Mouse (Mus musculus) kidney, postnatal 36 days (tissue): ENCODE results near the gene Hnf4a.

Experiments
- DNase-seq, 2 experiments: peaks; one replicate each; pipeline ENCODE4 v3.0.0; 2021 to 2022; ENCODE audit warnings: mixed read lengths in 2 of 2

Hnf4a gene

GRCm38 (mm10) chr2:163491351-163491750 lies 15.3 kb upstream of the Hnf4a start:
- DNase-seq, result no peak

- no peak for DNase-seq
These were observed 14.6 kb upstream of the Hnf4a start, which contains the start of gene R3hdml for GRCm38 (mm10) chr2:163492018-163492417. TSS of gene R3hdml (plus strand) at chr2:163492318.

- DNase-seq, result no peak
These were observed 13.6 kb upstream of the Hnf4a start for GRCm38 (mm10) chr2:163493031-163493430.

DNA sequence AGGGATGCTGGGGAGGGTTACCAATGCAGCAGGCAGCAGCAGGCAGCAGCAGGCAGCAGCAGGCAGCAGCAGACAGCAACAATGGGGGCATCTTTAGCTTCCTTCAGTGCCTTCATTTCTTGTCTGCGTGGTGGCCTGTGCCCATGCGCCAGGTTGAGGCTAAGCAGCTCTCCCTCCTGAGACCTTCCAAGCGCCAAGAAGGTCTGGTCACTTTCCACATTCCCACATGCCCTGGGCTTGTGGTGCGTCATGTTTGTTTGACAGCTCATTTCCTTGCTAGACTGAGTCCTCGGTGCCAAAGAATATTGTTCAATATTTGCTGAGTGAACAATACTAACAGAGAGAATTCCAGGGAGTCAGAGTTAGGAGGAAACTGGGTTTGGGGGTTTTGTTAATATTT lies 12.6 kb upstream of the Hnf4a start:
- DNase-seq, result no peak

DNA sequence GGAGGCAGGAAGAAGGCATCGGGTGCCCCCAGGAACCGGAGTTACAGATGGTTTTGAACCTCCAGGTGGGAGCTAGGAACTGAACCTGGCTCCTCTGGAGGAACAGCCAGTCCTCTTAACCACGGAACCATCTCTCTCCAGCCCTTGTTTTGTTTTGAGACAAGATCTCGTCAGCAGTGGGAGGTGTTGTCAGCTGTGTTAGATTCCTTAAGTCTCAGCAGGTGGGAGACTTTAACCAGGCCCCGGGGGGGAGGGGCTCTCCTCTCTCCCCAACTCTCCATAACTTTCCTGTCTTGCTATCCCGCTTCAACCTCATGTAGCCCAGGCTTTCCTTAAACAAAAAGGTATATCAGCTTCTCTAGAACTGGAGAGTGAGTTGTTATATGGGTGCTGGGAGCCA lies 12.2 kb upstream of the Hnf4a start:
- no peak for DNase-seq

GRCm38 (mm10) chr2:163502219-163502618 lies 4.4 kb upstream of the Hnf4a start:
- DNase-seq, result peak; percentile 30 to 49

GRCm38 (mm10) chr2:163503191-163503590 lies 3.4 kb upstream of the Hnf4a start:
- DNase-seq, result no peak

DNA sequence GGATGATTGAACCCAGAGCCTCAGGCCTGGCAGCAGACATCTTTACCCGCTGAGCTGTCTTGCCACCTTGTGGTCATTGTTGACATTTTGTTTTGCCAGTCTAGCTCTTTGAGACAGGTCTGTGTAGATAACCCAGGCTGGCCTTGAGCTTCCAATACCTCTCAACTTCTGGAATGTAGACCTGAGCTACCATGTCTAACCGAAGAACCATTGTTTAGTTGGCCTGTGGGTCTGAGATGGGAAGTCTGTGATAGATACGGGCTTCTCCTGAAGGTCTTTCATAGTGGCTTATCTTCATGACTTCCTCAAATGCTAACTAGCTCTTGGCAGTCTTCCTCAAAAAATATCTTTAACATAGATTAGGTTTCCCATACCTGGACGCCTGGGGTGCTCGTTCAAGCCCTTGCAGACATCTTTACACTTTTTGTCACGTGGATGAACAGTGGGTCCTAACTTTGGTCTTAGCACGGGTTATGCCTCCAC lies 19.2 kb downstream of the Hnf4a start:
- DNase-seq, result no peak

DNA sequence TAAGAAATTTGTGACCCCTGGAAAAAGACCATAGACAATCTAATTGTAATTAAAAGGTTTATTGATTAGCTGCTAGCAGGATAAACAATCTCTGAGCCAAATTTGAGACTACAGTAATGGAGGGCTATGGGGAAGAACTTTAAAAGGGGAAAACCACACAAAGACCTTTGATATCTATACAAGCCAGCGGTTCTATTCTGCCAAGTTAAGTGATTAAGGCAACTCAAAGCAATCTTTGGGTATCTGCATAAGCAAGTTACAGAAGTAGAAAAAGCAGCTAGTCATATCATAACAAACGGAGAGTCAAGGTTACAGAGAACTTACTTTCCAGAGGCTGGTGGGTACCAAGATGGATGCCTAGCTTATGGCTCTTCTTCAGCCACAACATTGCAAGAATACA lies 20.9 kb downstream of the Hnf4a start:
- no peak for DNase-seq

- no peak for DNase-seq
These were observed 23.8 kb downstream of the Hnf4a start for GRCm38 (mm10) chr2:163530418-163530817.

- DNase-seq, result peak; percentile 81 to 91
These were observed 25.3 kb downstream of the Hnf4a start for GRCm38 (mm10) chr2:163531917-163532316.

GRCm38 (mm10) chr2:163533226-163533625 lies 26.6 kb downstream of the Hnf4a start:
- peak; percentile 50 to 54 for DNase-seq

GRCm38 (mm10) chr2:163534958-163535524 lies 28.4 kb downstream of the Hnf4a start:
- peak; percentile 94 to 95 for DNase-seq

- peak; percentile 62 to 63 for DNase-seq
These were observed 30.8 kb downstream of the Hnf4a start for GRCm38 (mm10) chr2:163537443-163537842.

DNA sequence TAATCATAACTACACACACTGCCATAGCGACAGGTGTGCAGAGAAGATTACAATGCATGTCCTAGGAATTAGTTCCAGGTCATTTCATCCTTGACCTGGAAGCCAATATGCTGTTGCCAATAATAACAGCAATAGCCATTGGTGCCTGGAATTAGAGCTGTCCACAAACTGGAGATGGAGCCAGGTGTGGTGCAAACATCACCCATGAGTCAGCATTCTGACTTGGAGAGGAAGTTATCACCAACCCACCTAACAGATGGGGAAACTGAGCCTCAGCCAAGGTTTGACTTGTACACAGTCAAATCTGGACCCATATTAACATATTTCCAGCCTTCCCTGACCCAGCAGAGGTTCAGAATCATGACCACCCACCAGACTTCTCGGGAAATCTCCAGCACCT lies 31.8 kb downstream of the Hnf4a start:
- peak; percentile 41 to 51 for DNase-seq

GRCm38 (mm10) chr2:163539321-163540040 lies 32.9 kb downstream of the Hnf4a start:
- peak; percentile 52 to 65 for DNase-seq

- peak; percentile 83 to 90 for DNase-seq
These were observed 33.9 kb downstream of the Hnf4a start for GRCm38 (mm10) chr2:163540231-163541117.

DNA sequence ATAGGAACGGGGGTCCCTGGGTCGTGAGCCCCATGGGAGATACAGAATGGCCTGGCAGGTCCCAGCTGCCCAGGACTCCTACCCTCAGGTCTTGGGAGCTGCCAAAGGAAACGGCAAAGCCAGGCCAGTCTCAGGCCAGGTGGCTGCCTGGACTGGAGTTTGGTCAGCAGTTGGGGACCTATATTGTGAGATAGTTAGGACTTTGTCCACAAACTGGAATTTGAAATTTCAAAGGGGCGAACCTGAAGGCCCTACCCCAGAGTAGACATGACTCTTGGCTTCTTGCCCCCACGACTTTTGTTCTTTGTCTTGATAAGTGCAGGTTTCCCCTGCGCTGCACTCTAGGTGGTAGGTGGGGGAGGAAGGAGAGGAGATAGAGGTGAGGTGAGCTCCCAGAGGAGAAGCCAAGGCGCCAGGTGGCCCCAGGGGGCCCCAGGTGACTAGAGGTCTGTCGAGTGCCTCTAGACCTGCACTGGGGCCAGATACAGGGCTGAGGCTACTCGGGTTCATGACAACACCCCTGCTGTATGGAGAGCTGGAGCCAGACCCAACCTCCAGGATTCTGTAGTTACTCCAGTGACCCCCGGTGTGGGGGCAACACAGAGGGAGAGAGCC lies 35.1 kb downstream of the Hnf4a start:
- peak; percentile 83 for DNase-seq

- DNase-seq, result peak in 1 of 2 experiments; percentile 56
These were observed 36.1 kb downstream of the Hnf4a start for GRCm38 (mm10) chr2:163542674-163543073.

GRCm38 (mm10) chr2:163546623-163547318 lies 40.2 kb downstream of the Hnf4a start:
- DNase-seq, result peak; percentile 85 to 90

DNA sequence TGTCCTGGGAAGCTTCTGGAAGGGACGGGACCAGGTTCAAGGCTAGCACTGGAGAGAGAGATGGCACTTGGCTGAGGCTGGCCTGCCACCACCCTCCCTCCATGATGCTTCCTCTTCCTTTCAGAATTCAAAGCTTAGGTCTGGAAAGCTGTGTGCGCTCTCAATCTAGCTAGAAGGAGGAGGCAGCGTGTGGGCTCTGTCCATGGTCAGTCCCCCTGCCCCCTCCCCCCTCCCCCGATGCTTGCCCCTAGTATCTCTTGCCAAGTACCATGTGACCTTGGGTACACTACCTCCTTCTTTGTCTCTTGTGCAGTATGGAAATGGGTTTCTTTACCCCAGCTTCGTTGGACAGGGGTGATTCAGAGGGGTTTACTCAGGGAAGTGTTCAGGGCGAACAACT lies 42.2 kb downstream of the Hnf4a start:
- DNase-seq, result peak; percentile 45 to 65

DNA sequence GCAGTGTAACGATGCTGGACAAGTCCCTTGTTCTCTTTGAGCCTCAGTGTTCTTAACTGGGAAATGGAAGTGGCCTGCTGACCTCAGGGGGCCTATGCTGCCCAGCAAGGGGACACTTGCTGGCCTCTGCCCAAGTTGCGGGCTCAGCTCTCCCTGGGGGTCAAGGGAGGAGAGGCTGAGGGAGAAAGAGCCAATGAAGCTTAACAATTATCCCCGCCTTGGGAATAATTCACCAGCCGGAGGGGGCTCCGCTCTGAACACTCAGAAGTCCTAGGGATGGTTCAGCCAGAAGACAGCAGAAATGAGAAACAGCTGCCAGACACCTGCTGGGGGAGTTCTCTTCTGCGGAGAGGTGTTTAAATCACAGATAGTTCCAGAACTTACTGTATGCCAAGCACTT lies 43.2 kb downstream of the Hnf4a start:
- DNase-seq, result peak; percentile 87 to 90
